Mouse (Mus musculus): ENCODE measurements around the gene Gtf2i. TPM values are rescaled to one million over a fixed set of nuclear protein-coding genes. Genes with fewer than 3 reads are reported as not detected.

Gtf2i gene
- polyA plus RNA-seq, 1 experiment from 2014 or later = 195 TPM

DNA sequence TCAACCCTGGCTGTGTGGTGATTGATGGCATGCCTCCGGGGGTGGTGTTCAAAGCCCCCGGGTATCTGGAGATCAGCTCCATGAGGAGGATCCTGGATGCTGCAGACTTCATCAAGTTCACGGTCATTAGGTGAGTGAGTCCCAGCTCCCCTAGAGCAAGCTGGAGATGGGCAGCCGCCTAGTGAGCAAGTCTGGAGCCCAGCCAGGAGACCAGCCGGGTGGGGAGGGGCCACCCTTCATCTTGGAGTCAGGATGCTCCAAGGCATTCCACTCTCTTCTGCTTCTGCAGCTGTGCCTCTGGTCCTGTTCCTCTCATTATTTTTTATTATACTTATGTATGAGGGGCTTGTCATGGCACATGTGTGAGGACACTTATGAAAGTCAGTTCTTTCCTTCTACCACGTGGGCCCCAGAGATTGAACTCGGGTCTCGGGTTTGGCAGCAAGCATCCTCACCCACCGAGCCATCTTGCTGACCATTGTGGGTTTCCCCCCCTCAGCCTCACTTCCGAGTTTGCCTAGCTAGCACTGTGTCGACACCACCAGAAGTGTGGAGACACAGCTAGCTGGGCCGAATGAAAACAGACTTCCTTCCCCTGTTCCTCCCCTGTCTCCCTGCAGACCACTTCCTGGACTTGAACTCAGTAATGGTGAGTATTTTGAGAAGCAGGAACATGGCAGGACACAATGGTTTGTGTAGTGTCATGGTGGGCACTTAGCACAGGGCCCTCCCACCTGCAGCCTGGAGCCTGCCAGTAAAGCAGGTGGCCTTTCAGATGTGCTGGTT is 100.3 kb downstream of the Gtf2i start:
- no peak overlapping the region for H3K4me3 ChIP-seq
- H3K9me3 ChIP-seq (replicated peaks) = no peaks in the 10 kb centered on the region
- no peak overlapping the region for H3K4me2 ChIP-seq
- H3K27me3 ChIP-seq = no peaks in the 10 kb centered on the region
- ATAC-seq = no peak
- H3K9ac ChIP-seq = no peak overlapping the region
- 82% methylated on average over 12 of the region's 12 CpGs for WGBS
- no peaks in the 10 kb centered on the region for H3K4me1 ChIP-seq
- no peak overlapping the region; the same call in 1 of the 2 replicates for H3K27ac ChIP-seq
- H3K36me3 ChIP-seq (ENCODE audit: poor library complexity, severe bottlenecking) = peaks cover 40% of the 10 kb centered on the region

- Histone ChIP-seq H3K4me2 (no peak overlapping the region), H3K27ac (no peak overlapping the region), H3K27me3 (no peaks in the 10 kb centered on the region), H3K9ac (no peak overlapping the region), H3K4me1 (no peaks in the 10 kb centered on the region), H3K9me3 (replicated peaks) (no peaks in the 10 kb centered on the region), H3K4me3 (no peak overlapping the region), H3K36me3 (ENCODE audit: poor library complexity, severe bottlenecking) (peaks cover 28% of the 10 kb centered on the region; the same call in 1 of the 2 replicates)
- WGBS = 84% methylated on average over 11 of the region's 11 CpGs
- ATAC-seq = no peak
Measured at GRCm38 (mm10) chr5:134209931-134210554, 104.5 kb downstream of the Gtf2i start.

GRCm38 (mm10) chr5:134206721-134207120 is 107.8 kb downstream of the Gtf2i start:
- 87% methylated on average over 10 of the region's 10 CpGs for WGBS
- Histone ChIP-seq H3K9ac (no peak overlapping the region), H3K27me3 (no peaks in the 10 kb centered on the region), H3K36me3 (ENCODE audit: poor library complexity, severe bottlenecking) (peaks cover 47% of the 10 kb centered on the region), H3K4me2 (no peak overlapping the region), H3K9me3 (replicated peaks) (no peaks in the 10 kb centered on the region), H3K4me3 (no peak overlapping the region), H3K27ac (no peak overlapping the region), H3K4me1 (no peaks in the 10 kb centered on the region)
- ATAC-seq = no peak

DNA sequence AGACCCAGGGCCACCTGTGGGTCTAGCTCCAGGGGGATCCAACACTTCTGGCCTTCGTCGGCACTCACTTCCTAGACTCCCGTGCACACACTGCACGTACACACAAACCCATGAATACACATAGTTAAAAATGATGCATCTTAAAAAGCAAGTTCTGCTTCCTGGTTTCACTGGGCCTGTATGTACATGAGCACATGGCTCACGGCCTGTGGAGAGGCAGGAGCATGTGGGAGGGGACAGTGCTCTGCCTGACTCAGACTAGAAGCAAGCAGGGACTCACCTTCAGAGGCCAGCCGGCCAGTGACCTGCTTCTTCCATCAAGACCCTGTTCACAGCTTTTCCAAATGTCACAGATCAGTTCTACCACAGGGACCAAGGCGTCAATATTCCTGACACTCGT is 120.9 kb downstream of the Gtf2i start:
- H3K27me3 ChIP-seq = no peaks in the 10 kb centered on the region
- H3K9ac ChIP-seq = no peak overlapping the region
- no peak overlapping the region for H3K4me2 ChIP-seq
- no peak for ATAC-seq
- 91% methylated on average over 8 of the region's 8 CpGs for WGBS
- no peak overlapping the region for H3K4me3 ChIP-seq
- no peaks in the 10 kb centered on the region for H3K9me3 ChIP-seq (replicated peaks)
- peaks cover 45% of the 10 kb centered on the region for H3K36me3 ChIP-seq (ENCODE audit: poor library complexity, severe bottlenecking)
- H3K4me1 ChIP-seq = no peaks in the 10 kb centered on the region
- H3K27ac ChIP-seq = no peak overlapping the region

DNA sequence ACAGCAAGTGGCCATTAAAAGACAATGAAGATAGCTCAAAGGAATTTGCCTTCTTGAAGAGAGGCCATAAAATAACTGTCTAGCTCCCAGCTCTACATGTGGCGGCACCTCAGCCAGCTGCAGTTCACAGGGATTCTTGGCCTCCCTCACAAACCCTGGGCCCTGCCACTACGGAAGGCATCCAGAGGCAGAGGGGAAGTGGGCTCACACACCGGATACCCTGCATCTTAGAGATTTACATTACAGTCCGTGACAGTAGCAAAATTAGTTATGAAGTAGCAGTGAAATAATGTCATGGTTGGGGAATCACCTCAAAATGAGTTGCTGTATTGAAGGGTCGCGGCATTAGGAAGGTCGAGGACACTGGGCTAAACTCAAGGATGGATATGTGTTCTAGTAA is 126.0 kb downstream of the Gtf2i start:
- Histone ChIP-seq H3K4me2 (no peak overlapping the region), H3K9me3 (replicated peaks) (no peaks in the 10 kb centered on the region), H3K36me3 (ENCODE audit: poor library complexity, severe bottlenecking) (0 out of 2 replicates have a peak, but pooled peaks cover 10% of the 10 kb centered on the region), H3K4me1 (peaks cover 2% of the 10 kb centered on the region), H3K9ac (no peak overlapping the region), H3K27ac (no peak overlapping the region), H3K27me3 (no peaks in the 10 kb centered on the region), H3K4me3 (no peak overlapping the region)
- WGBS = 92% methylated on average over 7 of the region's 7 CpGs
- ATAC-seq = no peak

Small RNA genes within 50 kb of the gene (microRNA-seq; reads per million reads assigned to microRNA genes)
- gene Mir3965 = not detected

Other genes starting within 250 kb of the Gtf2i start
- gene Castor2, start 215.0 kb downstream of the Gtf2i start, polyA plus RNA-seq (2015; fragmentation: Nextera tagmentation; extraction: Ambion mirVana) = 22.6 and 24.1 TPM in 2 replicates
- 23.3 and 24.4 TPM in 2 replicates for gene Rcc1l, start 138.0 kb downstream of the Gtf2i start, polyA plus RNA-seq (2015; fragmentation: Nextera tagmentation; extraction: Ambion mirVana)
- gene Gtf2ird2, start 130.7 kb downstream of the Gtf2i start, polyA plus RNA-seq (2015; fragmentation: Nextera tagmentation; extraction: Ambion mirVana) = 11.0 and 12.8 TPM in 2 replicates
- 1.5 and 1.8 TPM in 2 replicates for gene Ncf1, start 85.1 kb downstream of the Gtf2i start, polyA plus RNA-seq (2015; fragmentation: Nextera tagmentation; extraction: Ambion mirVana)
- gene Gtf2ird1, start 142.0 kb upstream of the Gtf2i start, polyA plus RNA-seq (2015; fragmentation: Nextera tagmentation; extraction: Ambion mirVana) = 72.9 and 80.2 TPM in 2 replicates
- 9.4 and 11.4 TPM in 2 replicates for gene Clip2, start 237.7 kb upstream of the Gtf2i start, polyA plus RNA-seq (2015; fragmentation: Nextera tagmentation; extraction: Ambion mirVana)
- 0.31 and 0.52 TPM in 2 replicates for gene Syna, start 245.4 kb upstream of the Gtf2i start, polyA plus RNA-seq (2015; fragmentation: Nextera tagmentation; extraction: Ambion mirVana)

Measured in forebrain, embryonic 13.5 days (tissue).